Mouse (Mus musculus) liver, embryonic 14.5 days (tissue): Measurements from ENCODE around the gene Treml1.

Source experiments
- CTCF ChIP-seq: IDR thresholded peaks from 2 replicates; pipeline ENCODE4 v1.5.1; 2016; ENCODE audit warnings: antibody characterized with exemption, low read depth, control low read depth
- EP300 ChIP-seq: IDR thresholded peaks from 2 replicates; pipeline ENCODE4 v1.6.1; 2016; ENCODE audit warnings: antibody characterized with exemption, low read depth

GRCm38 (mm10) chr17:48389442-48389841 lies 29.7 kb downstream of the Treml1 start:
- TF ChIP-seq CTCF (no peak), EP300 (no peak)
